Mouse (Mus musculus) bone marrow macrophage, adult 2 months (primary cell): Measurements from ENCODE around the gene Siah3.

Source experiments
- CTCF ChIP-seq: IDR thresholded peaks from 2 replicates; pipeline ENCODE4 v1.5.1; 2012; ENCODE audit warnings: low read depth, mild to moderate bottlenecking, low read length, moderate library complexity
- POLR2A ChIP-seq: IDR thresholded peaks from 2 replicates; pipeline ENCODE4 v1.6.1; 2012; ENCODE audit warnings: mild to moderate bottlenecking, low read depth, low read length, borderline replicate concordance

DNA sequence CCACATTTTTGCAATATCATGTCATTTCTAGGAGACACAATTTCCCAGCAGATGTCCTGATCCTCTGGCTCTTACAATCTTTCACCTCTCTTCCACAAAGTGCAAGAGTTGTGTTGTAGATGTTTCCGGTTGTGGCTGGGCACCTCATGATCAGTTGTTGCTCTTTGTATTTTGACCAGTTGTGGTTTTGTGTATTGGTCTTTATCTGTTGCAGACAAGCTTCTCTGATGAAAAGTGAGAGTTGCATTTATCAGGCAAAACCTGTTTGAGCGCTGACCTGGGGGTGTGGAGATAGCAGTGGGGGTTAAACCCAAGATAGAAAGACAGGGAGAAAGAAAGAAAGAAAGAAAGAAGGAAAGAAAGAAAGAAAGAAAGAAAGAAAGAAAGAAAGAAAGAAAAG is 68.9 kb downstream of the Siah3 start:
- TF ChIP-seq POLR2A (no peak), CTCF (no peak)
